Mouse (Mus musculus) embryonic facial prominence, embryonic 12.5 days (tissue): ENCODE results near the gene Ldlrad1. TPM values are rescaled to one million over a fixed set of nuclear protein-coding genes. Genes with fewer than 3 reads are reported as not detected.

Experiments
- ATAC-seq: fragments of 200-750 bp; cut with Nextera tagmentation; 2 replicates; pipeline ENCODE4 v1.8.0; 2017; ENCODE audit not compliant: insufficient number of reproducible peaks, insufficient read depth, low FRiP score, low TSS enrichment
- H3K27ac ChIP-seq: fragments of 300-500 bp; sonication (generic); 2 replicates; pipeline ENCODE4 v1.5.1; 2016; ENCODE audit warnings: mild to moderate bottlenecking
- H3K27me3 ChIP-seq: fragments of 300-500 bp; sonication (generic); 2 replicates; pipeline ENCODE4 v1.6.1; 2016; ENCODE audit warnings: mild to moderate bottlenecking, moderate library complexity
- H3K36me3 ChIP-seq: fragments of 300-500 bp; sonication (generic); 2 replicates; pipeline ENCODE4 v1.6.1; 2016; ENCODE audit warnings: mild to moderate bottlenecking
- H3K4me1 ChIP-seq: fragments of 300-500 bp; sonication (generic); 2 replicates; pipeline ENCODE4 v1.6.1; 2016
- H3K4me2 ChIP-seq: fragments of 300-500 bp; sonication (generic); replicated peaks from 2 replicates; pipeline ENCODE4 v1.6.1; 2016; ENCODE audit warnings: mild to moderate bottlenecking, moderate library complexity
- H3K4me3 ChIP-seq: fragments of 300-500 bp; sonication (generic); 2 replicates; pipeline ENCODE4 v1.5.1; 2016; ENCODE audit warnings: mild to moderate bottlenecking
- H3K9ac ChIP-seq: fragments of 300-500 bp; sonication (generic); 2 replicates; pipeline ENCODE4 v1.6.1; 2016; ENCODE audit warnings: mild to moderate bottlenecking, moderate library complexity
- H3K9me3 ChIP-seq: fragments of 300-500 bp; sonication (generic); 2 replicates; pipeline ENCODE4 v1.6.1; 2016; ENCODE audit warnings: mild to moderate bottlenecking, moderate library complexity
- WGBS: fragments of 180-500 bp; shearing (Covaris S2); methylation state at CpG from one replicate; pipeline ENCODE4 v1.1.7; 2016; 5-methylcytosine and 5-hydroxymethylcytosine counted together
- polyA plus RNA-seq: library from polyadenylated mRNA; unstranded; fragments of >200 nt; fragmentation: Nextera tagmentation; extraction: Ambion mirVana; gene quantifications from 2 replicates; pipeline ENCODE4 v1.2.1, GENCODE M21; 2016

The Ldlrad1 gene
- polyA plus RNA-seq, 1 experiment from 2014 or later: not detected

DNA sequence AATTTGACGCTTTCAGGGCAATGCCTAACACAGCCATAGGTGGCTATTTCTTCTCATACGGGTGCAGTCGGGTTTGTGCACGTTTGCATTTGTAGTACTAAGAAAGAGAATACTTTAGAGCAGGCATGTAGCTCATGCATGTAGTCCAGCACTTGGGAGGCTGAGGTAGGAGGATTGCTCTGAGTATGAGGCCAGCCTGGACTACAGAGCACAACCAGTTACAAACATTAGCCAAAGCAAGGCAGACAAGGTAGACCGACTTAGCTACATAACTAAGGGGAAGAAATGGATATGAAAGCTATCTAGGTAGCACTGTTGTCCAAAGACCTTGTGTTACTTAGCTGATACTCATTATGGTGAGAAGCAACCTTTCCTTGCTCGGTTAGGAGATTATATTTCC lies 27.1 kb upstream of the Ldlrad1 start:
- no peaks in the 10 kb centered on the region for H3K27me3 ChIP-seq
- H3K4me1 ChIP-seq: peaks cover 40% of the 10 kb centered on the region
- no peak overlapping the region for H3K9ac ChIP-seq
- H3K36me3 ChIP-seq: peaks cover 7% of the 10 kb centered on the region
- ATAC-seq: no peak
- no peaks in the 10 kb centered on the region for H3K9me3 ChIP-seq
- no peak overlapping the region for H3K4me3 ChIP-seq
- H3K27ac ChIP-seq: no peak overlapping the region
- 75% methylated on average over 6 of the region's 6 CpGs for WGBS
- H3K4me2 ChIP-seq: no peak overlapping the region

DNA sequence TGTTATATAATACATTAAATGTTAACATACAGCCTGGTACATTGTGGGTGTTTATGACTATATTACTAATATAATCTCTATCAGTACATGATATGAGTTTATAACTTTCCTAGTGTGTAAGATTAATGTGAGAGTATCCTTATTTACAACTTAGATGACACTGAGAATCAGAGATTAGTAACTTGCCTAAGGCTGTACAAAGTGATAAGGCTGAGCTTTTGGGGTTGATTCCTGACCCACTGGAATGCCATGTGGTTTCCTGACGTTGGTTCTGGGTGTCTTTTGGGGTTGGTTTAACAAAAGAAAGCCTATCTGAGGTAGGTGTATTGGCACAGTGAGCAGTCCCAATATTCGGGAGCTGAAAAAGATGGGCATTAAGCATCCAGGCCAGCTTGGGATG lies 26.2 kb upstream of the Ldlrad1 start:
- H3K27me3 ChIP-seq: no peaks in the 10 kb centered on the region
- no peaks in the 10 kb centered on the region for H3K9me3 ChIP-seq
- H3K4me2 ChIP-seq: no peak overlapping the region
- ATAC-seq: no peak
- peak overlapping the region; percentile 41; the same call in 1 of the 2 replicates for H3K27ac ChIP-seq
- peaks cover 31% of the 10 kb centered on the region for H3K4me1 ChIP-seq
- 50% methylated on average over 2 of the region's 2 CpGs for WGBS
- peaks cover 15% of the 10 kb centered on the region for H3K36me3 ChIP-seq
- no peak overlapping the region for H3K4me3 ChIP-seq
- no peak overlapping the region for H3K9ac ChIP-seq

DNA sequence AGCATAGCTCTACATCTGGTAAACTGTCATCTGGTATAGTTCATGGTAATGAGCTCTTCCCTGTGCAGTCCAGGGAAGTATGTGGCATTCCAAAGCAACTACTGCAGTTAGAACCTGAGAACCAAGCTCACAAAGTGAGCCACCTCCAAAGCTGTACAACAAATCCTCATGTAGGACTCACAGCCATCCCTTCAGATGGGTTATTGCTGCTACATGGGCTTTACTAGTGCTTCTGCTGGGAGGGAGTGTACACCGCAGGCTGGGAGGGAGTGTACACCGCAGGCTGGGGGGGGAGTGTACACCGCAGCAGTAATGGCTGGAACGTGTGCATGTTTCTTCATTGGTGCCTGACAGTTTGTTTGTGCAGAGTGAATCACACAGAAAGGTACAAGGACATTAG lies 25.8 kb upstream of the Ldlrad1 start:
- Histone ChIP-seq H3K9me3 (no peaks in the 10 kb centered on the region), H3K4me1 (peaks cover 30% of the 10 kb centered on the region), H3K4me3 (no peak overlapping the region), H3K27ac (peak overlapping the region; percentile 41; the same call in 1 of the 2 replicates), H3K9ac (no peak overlapping the region), H3K36me3 (peaks cover 18% of the 10 kb centered on the region), H3K27me3 (no peaks in the 10 kb centered on the region), H3K4me2 (no peak overlapping the region)
- ATAC-seq: no peak
- WGBS: 85% methylated on average over 4 of the region's 4 CpGs

DNA sequence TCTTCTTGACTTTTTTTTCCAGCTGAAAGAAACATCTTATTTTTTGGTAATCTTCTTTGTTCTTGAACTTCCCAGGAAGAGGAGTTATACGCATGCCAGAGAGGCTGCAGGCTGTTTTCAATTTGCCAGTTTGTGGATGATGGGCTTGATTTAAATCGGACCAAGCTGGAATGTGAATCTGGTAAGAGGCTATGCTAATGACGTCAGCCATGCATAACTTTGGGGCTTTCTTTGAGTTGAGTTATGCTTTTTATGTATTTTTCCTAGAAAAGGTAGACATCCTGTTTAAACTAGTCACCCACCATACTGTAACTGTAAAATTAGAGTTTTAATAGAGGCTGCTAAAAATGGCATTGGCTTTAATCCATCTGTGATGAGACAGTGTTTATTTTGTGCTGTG lies 23.3 kb upstream of the Ldlrad1 start:
- 27% methylated on average over 3 of the region's 3 CpGs for WGBS
- Histone ChIP-seq H3K9ac (no peak overlapping the region), H3K9me3 (no peaks in the 10 kb centered on the region), H3K27me3 (no peaks in the 10 kb centered on the region), H3K4me1 (peaks cover 21% of the 10 kb centered on the region), H3K4me3 (no peak overlapping the region), H3K27ac (peak overlapping the region; percentile 90), H3K36me3 (peaks cover 39% of the 10 kb centered on the region), H3K4me2 (no peak overlapping the region)
- ATAC-seq: no peak

DNA sequence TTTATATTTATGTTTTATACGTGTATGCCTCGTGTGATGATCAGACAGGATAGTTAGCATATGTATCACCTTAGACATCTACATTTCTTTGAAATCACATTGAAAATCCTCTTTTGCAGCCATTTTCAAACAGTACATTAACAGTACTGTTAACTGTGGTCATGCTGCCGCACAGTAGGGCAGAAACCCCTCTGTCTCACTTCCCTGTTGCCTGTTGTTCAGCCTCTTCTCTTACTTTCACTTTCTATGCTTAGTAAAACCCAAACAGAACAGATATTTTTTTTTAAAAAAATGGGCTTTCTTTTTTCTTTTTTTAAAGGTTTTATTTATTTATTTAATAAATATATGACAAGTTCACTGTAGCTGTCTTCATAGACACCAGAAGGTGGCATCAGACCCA lies 15.1 kb upstream of the Ldlrad1 start:
- no peak overlapping the region for H3K4me2 ChIP-seq
- peaks cover 73% of the 10 kb centered on the region for H3K36me3 ChIP-seq
- no peaks in the 10 kb centered on the region for H3K9me3 ChIP-seq
- H3K4me1 ChIP-seq: no peaks in the 10 kb centered on the region
- no peak overlapping the region for H3K27ac ChIP-seq
- WGBS: 94% methylated on average over 3 of the region's 3 CpGs
- no peak overlapping the region for H3K4me3 ChIP-seq
- no peaks in the 10 kb centered on the region for H3K27me3 ChIP-seq
- ATAC-seq: no peak
- H3K9ac ChIP-seq: no peak overlapping the region

DNA sequence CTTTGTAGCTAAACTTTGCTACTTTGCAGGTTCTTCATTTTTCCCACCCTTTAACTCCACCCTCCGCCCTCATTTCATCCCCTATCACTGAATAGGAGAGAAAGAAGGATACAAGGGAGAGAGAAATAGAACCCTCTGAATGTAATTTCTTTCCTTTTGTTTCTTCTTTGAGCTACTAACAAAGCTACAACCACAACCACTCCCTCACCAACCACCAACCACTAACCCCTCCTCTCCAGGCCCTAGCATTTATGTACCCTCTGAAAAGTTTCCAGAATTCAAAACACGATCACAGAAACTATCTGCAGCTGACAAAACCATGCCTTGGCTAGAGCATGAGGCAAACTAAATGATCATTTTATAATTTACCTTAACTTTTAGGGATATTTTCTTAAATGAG lies 12.5 kb upstream of the Ldlrad1 start:
- 86% methylated on average over 2 of the region's 2 CpGs for WGBS
- Histone ChIP-seq H3K4me1 (no peaks in the 10 kb centered on the region), H3K9me3 (no peaks in the 10 kb centered on the region), H3K27ac (no peak overlapping the region), H3K4me3 (no peak overlapping the region), H3K36me3 (peaks cover 77% of the 10 kb centered on the region), H3K4me2 (no peak overlapping the region), H3K27me3 (no peaks in the 10 kb centered on the region), H3K9ac (no peak overlapping the region)
- no peak for ATAC-seq

DNA sequence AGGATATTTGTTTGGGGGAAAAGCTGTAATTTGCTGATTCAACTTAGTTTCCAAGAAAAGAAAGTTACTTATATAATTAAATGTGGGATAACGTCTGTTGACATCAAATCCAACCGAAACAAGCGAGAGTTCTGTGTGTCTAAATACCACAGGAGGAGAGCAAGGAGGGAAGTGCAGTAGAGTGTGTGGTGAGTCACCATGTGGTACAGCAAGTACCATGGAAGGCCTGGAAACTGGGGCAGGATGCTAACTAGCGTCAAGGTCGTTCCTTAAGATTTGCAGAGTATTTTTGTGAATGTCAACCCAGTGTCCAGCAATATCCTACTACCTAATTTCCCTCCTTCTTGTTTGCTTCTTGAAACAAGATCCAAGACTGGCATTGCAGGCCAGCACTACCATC lies 10.9 kb upstream of the Ldlrad1 start:
- Histone ChIP-seq H3K4me2 (no peak overlapping the region), H3K27ac (no peak overlapping the region), H3K27me3 (no peaks in the 10 kb centered on the region), H3K9ac (no peak overlapping the region), H3K4me1 (no peaks in the 10 kb centered on the region), H3K9me3 (no peaks in the 10 kb centered on the region), H3K36me3 (peaks cover 82% of the 10 kb centered on the region), H3K4me3 (no peak overlapping the region)
- ATAC-seq: no peak
- WGBS: 92% methylated on average over 5 of the region's 5 CpGs

DNA sequence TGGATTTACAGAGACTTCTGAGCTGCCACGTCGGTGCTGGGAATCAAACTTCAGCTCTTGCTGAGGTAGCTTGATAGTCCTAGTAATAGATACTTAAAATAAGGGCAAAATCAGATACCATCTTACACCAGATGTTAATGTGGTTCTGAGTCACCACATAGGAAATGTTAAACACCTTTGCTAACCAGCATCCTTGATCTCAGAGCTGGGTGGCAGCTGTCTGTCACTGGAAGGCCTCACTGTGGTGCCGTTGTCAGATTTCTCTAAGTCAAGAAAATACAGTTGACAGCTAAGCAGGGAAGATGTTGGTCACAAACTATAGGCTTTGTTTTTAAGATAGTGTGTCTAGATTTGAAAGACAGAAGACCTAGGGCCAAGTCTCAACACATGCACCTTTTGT lies 7.2 kb upstream of the Ldlrad1 start:
- 91% methylated on average over 3 of the region's 3 CpGs for WGBS

DNA sequence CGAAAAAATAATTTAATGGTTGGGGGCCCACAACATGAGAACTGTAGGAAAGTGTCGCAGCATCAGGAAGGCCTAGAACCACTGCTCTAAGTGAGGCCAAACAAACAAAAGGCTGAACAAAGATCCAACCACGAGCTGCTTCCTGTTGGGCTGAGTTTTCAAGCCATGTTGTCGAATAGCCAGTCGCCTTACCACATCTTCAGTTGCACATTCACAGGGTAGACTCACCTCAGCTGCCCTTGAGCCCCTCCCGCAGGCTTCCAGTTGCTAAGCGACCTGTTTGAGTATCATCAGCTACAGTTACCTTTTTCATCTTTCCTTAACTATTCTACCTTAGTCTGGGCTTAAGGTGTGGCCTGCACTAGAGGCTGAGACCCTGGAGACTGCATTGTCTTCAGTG lies 6.0 kb upstream of the Ldlrad1 start:
- Histone ChIP-seq H3K9me3 (no peaks in the 10 kb centered on the region), H3K4me3 (no peak overlapping the region), H3K4me2 (no peak overlapping the region), H3K27me3 (no peaks in the 10 kb centered on the region), H3K9ac (no peak overlapping the region), H3K4me1 (no peaks in the 10 kb centered on the region), H3K36me3 (peaks cover 82% of the 10 kb centered on the region), H3K27ac (no peak overlapping the region)
- no peak for ATAC-seq
- WGBS: 89% methylated on average over 7 of the region's 7 CpGs

More for the DNA sequence above, 7.2 kb upstream of the Ldlrad1 start:
- Histone ChIP-seq H3K27ac (no peak overlapping the region), H3K4me3 (no peak overlapping the region), H3K27me3 (no peaks in the 10 kb centered on the region), H3K4me2 (no peak overlapping the region), H3K4me1 (no peaks in the 10 kb centered on the region), H3K36me3 (peaks cover 87% of the 10 kb centered on the region), H3K9me3 (no peaks in the 10 kb centered on the region), H3K9ac (no peak overlapping the region)
- no peak for ATAC-seq

DNA sequence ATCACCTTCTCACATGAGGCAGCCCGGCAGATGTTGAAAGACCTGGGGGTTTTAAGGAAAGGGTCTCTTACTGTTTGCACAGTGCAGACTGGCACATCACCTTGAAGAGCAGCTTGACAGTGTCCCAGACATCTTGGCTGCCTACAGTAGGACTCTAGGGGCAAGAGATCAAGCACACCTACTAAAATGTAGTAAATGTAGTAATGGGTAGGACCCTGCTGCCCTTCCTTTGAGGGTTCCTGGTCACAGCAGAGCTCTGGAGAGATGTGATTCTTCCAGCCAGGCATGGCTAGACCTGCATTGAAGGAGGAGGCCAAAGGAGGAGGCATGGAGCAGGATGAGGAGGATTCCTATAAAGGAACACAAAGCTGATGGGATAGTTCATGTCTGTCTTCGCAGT lies 2.0 kb upstream of the Ldlrad1 start:
- H3K9ac ChIP-seq: no peak overlapping the region
- no peaks in the 10 kb centered on the region for H3K27me3 ChIP-seq
- H3K9me3 ChIP-seq: no peaks in the 10 kb centered on the region
- H3K4me3 ChIP-seq: no peak overlapping the region
- H3K27ac ChIP-seq: no peak overlapping the region
- H3K4me1 ChIP-seq: no peaks in the 10 kb centered on the region
- ATAC-seq: no peak
- 92% methylated on average over 2 of the region's 2 CpGs for WGBS
- peaks cover 53% of the 10 kb centered on the region for H3K36me3 ChIP-seq
- H3K4me2 ChIP-seq: no peak overlapping the region

DNA sequence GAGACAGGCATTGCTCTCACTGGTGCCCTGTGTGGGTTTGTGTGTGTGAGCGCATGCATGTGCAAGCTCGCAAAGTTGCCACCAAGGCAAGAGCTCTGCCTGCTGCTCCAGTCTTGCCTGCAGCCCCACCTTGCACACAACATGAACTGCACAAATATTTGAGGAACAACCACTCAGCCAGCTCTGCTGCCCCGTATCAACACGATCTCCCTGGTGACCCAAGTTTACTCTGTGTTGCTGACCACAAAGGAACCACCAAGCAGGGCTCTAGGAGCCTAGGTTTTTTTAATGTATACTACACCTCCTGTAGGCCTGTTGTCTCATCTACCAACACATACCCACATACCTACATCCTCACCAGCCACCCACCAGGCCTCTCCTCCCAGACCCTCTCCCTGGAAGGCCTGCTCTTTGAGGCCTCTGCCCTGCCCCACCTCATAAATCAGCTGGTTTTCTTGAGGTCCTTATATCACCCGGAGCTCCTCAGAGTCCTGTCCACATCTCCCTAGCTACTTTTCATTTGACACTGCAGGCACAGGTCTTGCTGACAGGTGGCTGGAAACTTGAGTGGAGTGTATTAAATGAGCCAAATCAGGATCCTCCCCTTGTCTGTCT lies 1.6 kb downstream of the Ldlrad1 start:
- Histone ChIP-seq H3K9me3 (no peaks in the 10 kb centered on the region), H3K4me1 (no peaks in the 10 kb centered on the region), H3K36me3 (peaks cover 21% of the 10 kb centered on the region; the same call in 1 of the 2 replicates), H3K4me2 (no peak overlapping the region), H3K4me3 (no peak overlapping the region), H3K27ac (no peak overlapping the region), H3K27me3 (no peaks in the 10 kb centered on the region), H3K9ac (no peak overlapping the region)
- WGBS: 78% methylated on average over 5 of the region's 5 CpGs
- ATAC-seq: no peak

DNA sequence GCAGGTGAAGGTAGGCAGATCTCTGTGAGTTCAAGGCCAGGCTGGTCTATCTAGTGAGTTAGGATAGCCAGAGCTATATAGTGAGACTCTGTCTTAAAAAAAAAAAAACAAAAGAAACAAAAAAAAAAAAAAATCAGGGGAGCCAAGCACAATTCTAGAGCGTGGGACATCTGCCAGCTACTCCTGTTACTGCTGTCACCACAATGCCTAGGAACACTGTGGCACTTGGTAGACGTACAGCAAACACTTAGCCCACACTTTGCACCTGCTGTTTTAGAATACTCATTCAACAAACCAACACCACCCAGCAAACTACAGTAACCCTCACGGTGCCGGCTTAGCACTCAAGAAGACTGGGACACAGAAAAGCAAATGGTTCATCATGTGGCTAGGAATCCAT lies 2.5 kb downstream of the Ldlrad1 start:
- Histone ChIP-seq H3K36me3 (peaks cover 15% of the 10 kb centered on the region; the same call in 1 of the 2 replicates), H3K4me2 (no peak overlapping the region), H3K4me3 (no peak overlapping the region), H3K9me3 (no peaks in the 10 kb centered on the region), H3K27ac (no peak overlapping the region), H3K4me1 (no peaks in the 10 kb centered on the region), H3K9ac (no peak overlapping the region), H3K27me3 (no peaks in the 10 kb centered on the region)
- no peak for ATAC-seq
- 83% methylated on average over 4 of the region's 4 CpGs for WGBS
